Mouse (Mus musculus) ES-Bruce4 (cell line): Measurements from ENCODE around the gene Aoc3.

Source experiments
- CTCF ChIP-seq: IDR thresholded peaks from one replicate; pipeline ENCODE4 v1.8.1; 2011; ENCODE audit warnings: low read depth, low read length
- EP300 ChIP-seq: IDR thresholded peaks from 2 replicates; pipeline ENCODE4 v1.6.1; 2011; ENCODE audit warnings: low read depth, low read length; ENCODE audit not compliant: insufficient read depth

DNA sequence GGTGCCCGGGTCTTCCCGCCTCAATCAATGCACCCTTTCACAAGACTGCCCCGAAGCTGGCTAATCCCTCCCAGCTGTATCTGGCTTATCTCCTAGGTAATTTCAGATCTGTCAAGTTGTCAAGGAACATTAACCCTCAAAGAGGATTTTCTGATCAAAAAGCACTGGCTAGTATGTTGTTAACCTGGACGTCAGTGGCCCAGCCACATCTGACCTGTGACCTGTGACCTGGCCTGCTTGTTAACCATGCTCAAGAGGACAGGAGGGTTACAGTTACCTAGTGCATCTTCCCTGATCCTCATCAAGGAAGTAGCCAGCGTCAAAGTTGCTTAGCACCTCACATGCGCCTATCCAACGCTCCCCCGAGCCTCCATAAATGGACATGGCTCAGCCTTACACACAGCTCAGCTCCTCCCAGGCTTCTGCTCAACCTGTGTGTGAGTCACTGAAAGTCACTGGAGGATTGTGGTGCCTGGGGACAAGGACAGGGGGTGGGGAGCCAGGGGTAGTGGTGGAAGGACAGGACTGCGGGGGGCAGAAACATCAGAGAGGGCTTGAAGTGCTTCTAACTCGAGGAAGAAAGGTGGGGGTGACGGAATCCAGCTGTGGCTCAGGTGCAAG is 20.8 kb downstream of the Aoc3 start:
- TF ChIP-seq CTCF (no peak), EP300 (no peak)
